Mouse (Mus musculus) urinary bladder, adult 18-20 months (tissue): ENCODE data around the gene Bpifb4.

ENCODE experiments used
- DNase-seq, 2 experiments: peaks; one replicate each; pipeline ENCODE4 v3.0.0; 2022; ENCODE audit warnings: low spot score in 2 of 2, mixed read lengths in 2 of 2

Bpifb4 gene

DNA sequence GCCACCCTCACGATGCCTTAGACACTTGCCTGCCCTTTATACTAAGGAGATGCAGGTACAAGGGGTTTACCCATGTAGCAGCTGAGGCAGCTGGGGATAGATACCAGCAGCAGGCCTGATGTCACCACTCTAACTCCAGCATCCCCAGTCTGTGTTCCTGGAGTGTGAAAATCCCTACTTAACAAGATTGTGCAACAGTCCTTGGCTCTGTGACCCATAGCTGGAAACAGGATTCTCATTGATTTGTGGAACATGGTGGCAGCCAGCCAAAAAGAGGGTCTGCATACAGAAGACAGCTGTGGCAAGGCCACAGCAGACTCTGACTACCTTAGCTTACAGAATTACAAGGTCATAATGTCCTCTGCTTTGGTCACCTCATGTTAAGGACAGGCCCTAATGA, 67.1 kb downstream of the Bpifb4 start:
- no peak for DNase-seq

DNA sequence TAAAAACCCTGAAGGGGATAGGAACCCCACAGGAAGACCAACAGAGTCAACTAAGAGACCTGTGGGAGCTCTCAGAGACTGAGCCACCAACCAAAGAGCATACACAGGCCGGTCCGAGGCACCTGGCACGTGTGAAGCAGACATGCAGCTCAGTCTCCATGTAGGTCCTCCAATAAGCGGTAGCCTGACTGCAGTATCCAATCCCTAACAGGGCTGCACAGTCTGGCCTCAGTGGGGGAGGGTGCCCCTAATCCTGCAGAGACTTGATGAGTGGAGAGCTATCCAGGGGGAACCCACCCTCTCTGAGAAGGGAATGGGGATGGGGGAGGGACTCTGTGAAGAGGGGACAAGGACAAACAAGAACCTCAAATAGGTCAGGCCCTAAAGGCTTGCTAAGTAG, 67.7 kb downstream of the Bpifb4 start:
- no peak for DNase-seq

DNA sequence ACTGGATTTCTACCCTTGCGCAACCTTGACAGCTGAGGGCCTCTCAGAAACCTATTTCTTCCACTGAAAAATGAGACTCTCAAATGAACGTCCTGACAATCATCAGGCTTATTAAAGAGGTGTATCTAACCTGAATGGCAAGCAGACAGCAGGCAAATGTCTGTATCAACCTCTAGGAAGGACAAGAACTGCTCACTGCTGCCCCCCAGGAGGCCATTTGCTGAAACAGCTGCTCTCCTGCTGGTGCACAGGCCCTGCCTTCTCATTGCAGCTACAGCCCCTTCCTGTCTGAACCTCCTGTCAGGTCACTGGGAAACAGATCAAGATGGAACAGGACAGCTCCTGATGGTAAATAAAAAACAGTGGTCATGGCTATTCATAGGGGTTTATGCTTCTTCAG, 68.3 kb downstream of the Bpifb4 start:
- no peak for DNase-seq

DNA sequence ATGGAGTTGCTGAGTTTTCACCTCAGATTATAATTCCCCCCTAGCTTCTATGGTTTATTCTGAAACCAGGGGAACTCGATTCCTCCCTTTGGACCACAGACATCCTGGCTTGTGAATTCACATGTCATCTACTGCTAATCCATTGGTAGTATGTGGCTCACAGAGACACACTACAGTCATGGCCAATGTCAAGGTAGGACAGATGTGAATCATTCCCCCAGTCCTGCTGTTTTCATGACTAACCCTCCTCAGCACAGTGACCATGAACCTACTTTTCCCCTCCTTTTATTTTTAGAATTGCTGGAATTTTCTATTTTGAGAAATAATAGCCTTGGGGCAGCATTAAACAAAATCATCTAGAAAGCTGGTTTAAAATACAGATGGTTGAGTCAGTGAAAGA, 69.4 kb downstream of the Bpifb4 start:
- DNase-seq = no peak

DNA sequence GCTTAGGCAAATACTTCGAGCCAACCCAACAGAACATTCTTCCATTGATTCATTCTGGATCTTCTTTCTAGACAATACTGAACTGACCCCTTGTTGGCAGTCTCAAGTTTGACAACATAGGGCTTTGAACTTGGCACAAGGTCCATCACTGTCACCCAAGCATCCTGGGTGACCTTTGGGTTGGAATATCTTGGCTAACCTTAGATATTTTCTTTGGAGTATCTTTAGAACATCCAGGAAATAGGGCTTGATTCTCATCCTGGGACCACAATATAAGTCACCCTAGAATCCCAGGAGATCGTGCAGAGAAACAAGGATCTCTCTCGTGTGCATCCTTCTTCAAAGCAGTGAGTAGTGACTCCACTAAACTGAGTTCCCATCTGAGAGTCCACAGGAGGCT, 70.0 kb downstream of the Bpifb4 start, which contains the start of gene Bpifa2:
Gene Bpifa2 (plus strand): TSS at position 301 of the 400 bp plus-strand sequence.
- no peak for DNase-seq
